Mouse (Mus musculus) left cerebral cortex, postnatal 25 days (tissue): ENCODE measurements around the gene Diaph3. TPM values are rescaled to one million over a fixed set of nuclear protein-coding genes. Genes with fewer than 3 reads are reported as not detected.

Experiments used
- DNase-seq, 2 experiments: peaks; one replicate each; pipeline ENCODE4 v3.0.0; 2022; ENCODE audit warnings: low spot score in 2 of 2, mixed read lengths in 1 of 2
- intact Hi-C: fragments of 180-260 bp; cut with DNase I; formaldehyde crosslinking; loops from one replicate; pipeline ENCODE4 v1.15.1; 2025
- total RNA-seq, 2 experiments: library from RNA; stranded (reverse); gene quantifications; 2 replicates each; pipeline ENCODE4 v1.2.3; 2021

The Diaph3 gene
- total RNA-seq, 2 experiments from 2014 or later = 5.0 to 5.1 TPM

- intact Hi-C loops = no loop called here
- DNase-seq = peak in 1 of 2 experiments; percentile 29
Observed at GRCm38 (mm10) chr14:86869536-86869935, 271.5 kb downstream of the Diaph3 start.

GRCm38 (mm10) chr14:86867143-86867542 is 273.9 kb downstream of the Diaph3 start:
- peak in 1 of 2 experiments; percentile 27 for DNase-seq
- intact Hi-C loops = no loop called here

GRCm38 (mm10) chr14:86864053-86864452 is 277.0 kb downstream of the Diaph3 start:
- intact Hi-C loops = no loop called here
- DNase-seq = no peak

- DNase-seq = peak in 1 of 2 experiments; percentile 39
Observed at GRCm38 (mm10) chr14:86861277-86861946, 279.6 kb downstream of the Diaph3 start.

GRCm38 (mm10) chr14:86847154-86847810 is 293.8 kb downstream of the Diaph3 start:
- intact Hi-C loops = no loop called here
- no peak for DNase-seq

More at GRCm38 (mm10) chr14:86861277-86861946, 279.6 kb downstream of the Diaph3 start:
- intact Hi-C loops = no loop called here

GRCm38 (mm10) chr14:86844075-86844474 is 297.0 kb downstream of the Diaph3 start:
- intact Hi-C loops = no loop called here
- no peak for DNase-seq

GRCm38 (mm10) chr14:86837642-86838041 is 303.4 kb downstream of the Diaph3 start:
- intact Hi-C loops = no loop called here
- no peak for DNase-seq

GRCm38 (mm10) chr14:86834851-86835250 is 306.2 kb downstream of the Diaph3 start:
- DNase-seq = no peak
- intact Hi-C loops = no loop called here

GRCm38 (mm10) chr14:86834269-86834668 is 306.8 kb downstream of the Diaph3 start:
- DNase-seq = no peak
- intact Hi-C loops = no loop called here

- no peak for DNase-seq
- intact Hi-C loops = no loop called here
Observed at GRCm38 (mm10) chr14:86833003-86833402, 308.0 kb downstream of the Diaph3 start.

- DNase-seq = no peak
- intact Hi-C loops = no loop called here
Observed at GRCm38 (mm10) chr14:86816246-86816645, 324.8 kb downstream of the Diaph3 start.

- intact Hi-C loops = loop anchor here (10.0 kb wide), 3 partner anchors 426 to 526 kb away; no protein-coding TSS in a partner anchor
- DNase-seq = no peak
Observed at GRCm38 (mm10) chr14:86788880-86789641, 352.0 kb downstream of the Diaph3 start.

- DNase-seq = no peak
- intact Hi-C loops = loop anchor here (10.0 kb wide), 3 partner anchors 428 to 528 kb away; no protein-coding TSS in a partner anchor
Observed at GRCm38 (mm10) chr14:86786866-86787265, 354.2 kb downstream of the Diaph3 start.

- peak; percentile 33 to 73 for DNase-seq
Observed at GRCm38 (mm10) chr14:86781553-86782273, 359.3 kb downstream of the Diaph3 start.

GRCm38 (mm10) chr14:86773311-86773710 is 367.7 kb downstream of the Diaph3 start:
- intact Hi-C loops = loop anchor here (10.0 kb wide), 2 partner anchors 619 to 839 kb away; no protein-coding TSS in a partner anchor
- peak; percentile 47 to 81 for DNase-seq

More at GRCm38 (mm10) chr14:86781553-86782273, 359.3 kb downstream of the Diaph3 start:
- intact Hi-C loops = loop anchor here (5.0 to 10.0 kb wide), 4 partner anchors 104 to 533 kb away; no protein-coding TSS in a partner anchor

GRCm38 (mm10) chr14:86772176-86773150 is 368.6 kb downstream of the Diaph3 start:
- intact Hi-C loops = loop anchor here (10.0 kb wide), 2 partner anchors 618 to 838 kb away; no protein-coding TSS in a partner anchor

GRCm38 (mm10) chr14:86764286-86764685 is 376.7 kb downstream of the Diaph3 start:
- no peak for DNase-seq
- intact Hi-C loops = no loop called here

More at GRCm38 (mm10) chr14:86772176-86773150, 368.6 kb downstream of the Diaph3 start:
- DNase-seq = no peak
